Mouse (Mus musculus) neutrophil, adult 5-6 weeks (primary cell): ENCODE results near the gene Pou3f3. TPM values are rescaled to one million over a fixed set of nuclear protein-coding genes. Genes with fewer than 3 reads are reported as not detected.

Experiments
- ATAC-seq: fragments of 151-379, 151-347 bp; 2 replicates; pipeline ENCODE4 v1.8.0; 2017; ENCODE audit warnings: mild to moderate bottlenecking, moderate TSS enrichment; ENCODE audit not compliant: insufficient number of reproducible peaks, poor library complexity, low FRiP score, severe bottlenecking; ENCODE audit errors: extremely low read depth
- total RNA-seq: library from RNA; stranded (forward); fragments of 200-1000 nt; gene quantifications from 2 replicates; pipeline ENCODE4 v1.2.3, GENCODE M21; 2017

Pou3f3 gene
- 0.12 TPM in 1 of 2 replicates, not detected in the other for total RNA-seq

DNA sequence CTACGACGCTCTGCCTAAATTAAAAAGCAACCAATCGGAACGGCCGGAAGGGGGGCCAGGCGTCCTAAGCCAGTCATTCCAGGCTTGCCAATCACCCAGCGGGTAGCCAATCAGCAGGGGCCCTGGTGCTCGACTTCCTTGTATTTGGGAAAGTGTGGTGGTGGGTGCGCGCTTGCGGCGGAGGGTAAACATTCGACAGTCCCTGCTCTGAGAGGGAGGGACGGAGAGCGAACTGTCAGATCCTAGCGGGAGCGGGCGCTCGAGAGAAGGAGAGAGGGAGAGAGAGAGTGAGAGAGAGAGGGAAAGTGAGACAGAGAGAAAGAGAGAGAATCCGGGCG lies at the start of gene Pou3f3:
Gene Pou3f3, plus strand, starts transcription at position 191 of the 338 bp plus-strand sequence.
- ATAC-seq, result no peak

DNA sequence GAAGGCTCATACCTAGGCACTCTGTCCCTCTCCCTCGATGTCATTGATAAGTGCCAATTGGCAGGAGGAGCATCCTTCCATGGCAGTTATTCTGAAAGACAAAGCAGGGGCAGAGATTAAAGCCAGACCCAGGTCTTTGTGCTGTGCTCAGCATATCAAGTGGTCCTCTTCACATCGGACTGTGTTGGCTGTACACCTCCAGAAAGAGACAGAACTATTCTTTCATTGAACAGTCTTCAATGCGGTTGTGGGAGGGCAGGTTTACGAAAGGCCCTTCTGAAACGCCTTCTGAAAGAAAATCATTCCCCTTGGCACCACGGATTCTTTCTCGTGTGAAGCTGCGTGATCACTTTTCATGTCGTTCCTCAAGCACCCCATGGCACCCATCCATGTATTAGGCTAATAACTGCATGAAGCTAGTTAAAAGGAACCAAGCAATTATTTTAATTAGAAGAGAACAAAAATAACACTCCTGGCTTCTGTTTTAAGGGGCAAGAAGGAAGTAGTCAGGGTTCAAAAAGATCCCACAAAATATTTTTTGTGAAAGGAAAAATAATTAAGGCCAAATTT lies 47.1 kb upstream of the Pou3f3 start:
- ATAC-seq, result no peak

DNA sequence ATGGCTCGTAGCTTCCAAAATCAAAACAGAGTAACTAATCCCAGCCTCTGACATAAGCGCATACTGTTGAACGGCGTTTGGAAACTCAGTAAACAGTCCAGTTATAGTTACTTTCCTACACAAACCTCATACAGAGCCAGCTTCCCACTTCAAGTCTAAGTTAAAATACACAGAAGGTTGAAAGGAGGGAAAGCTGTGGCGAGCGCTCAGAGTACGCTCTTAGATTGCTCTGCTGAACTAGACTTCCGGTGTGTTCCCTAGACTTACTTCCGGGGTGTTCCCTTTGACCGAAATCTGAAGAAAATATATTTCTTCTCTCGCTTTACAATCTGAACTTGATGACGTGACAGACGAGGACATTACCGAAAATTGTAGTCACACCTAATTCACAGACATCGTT lies 44.1 kb upstream of the Pou3f3 start:
- ATAC-seq, result no peak

DNA sequence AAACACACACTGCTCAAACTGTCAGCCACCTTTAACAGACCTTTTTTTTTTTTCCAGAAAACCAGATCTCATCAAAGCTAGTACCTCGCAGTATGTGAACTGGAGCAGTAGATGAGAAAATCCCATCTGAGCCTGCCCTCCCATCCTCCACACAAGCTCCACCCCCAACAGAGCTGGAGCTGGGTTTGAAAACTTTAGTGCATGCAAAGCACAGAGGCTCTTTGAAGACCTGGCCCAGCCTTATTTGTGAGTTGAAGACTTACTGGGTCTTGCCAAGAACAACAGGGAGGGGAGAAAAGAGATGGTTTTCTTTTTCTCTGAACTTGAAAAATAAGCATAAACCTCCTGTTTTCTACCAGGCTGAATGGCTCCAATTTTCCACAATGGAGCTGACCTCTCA lies 28.0 kb upstream of the Pou3f3 start:
- ATAC-seq, result no peak

DNA sequence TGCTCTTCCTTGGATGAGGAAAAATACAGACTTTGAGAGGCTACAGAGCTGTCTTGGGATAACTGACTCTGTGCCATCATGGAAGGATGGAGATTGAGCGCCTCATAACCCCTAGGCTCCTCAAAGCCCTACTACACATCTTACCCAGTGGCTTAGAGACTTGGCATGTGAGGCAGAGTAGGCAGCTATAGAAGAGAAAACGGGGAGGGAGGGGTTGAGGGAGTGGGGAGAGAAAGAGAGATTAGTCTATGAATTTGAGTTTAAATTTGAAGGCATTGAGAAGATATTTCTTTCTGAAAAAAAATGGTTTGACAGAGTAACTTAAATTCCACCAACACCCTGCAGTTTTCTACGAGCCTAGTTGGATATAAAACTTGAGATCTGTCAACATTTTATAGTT lies 14.9 kb upstream of the Pou3f3 start:
- ATAC-seq, result no peak

DNA sequence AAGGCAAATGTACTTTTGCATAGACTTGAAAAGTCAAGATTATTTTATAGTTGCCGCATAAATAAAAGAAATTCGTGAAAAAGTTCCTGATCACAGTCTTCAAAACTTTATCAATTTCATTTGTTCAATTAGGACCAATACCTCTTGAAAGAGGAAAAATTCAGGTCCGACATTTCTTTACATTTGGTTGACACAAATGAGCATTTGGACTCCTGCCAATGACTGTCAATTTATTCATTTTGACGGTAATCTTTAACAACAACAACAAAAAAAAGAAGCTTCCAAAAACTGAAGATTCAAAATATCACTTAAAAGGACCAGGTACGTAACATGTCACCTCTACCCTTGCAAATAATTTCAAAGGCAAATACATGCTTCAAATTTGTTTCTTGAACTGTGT lies 13.8 kb upstream of the Pou3f3 start:
- ATAC-seq, result no peak

DNA sequence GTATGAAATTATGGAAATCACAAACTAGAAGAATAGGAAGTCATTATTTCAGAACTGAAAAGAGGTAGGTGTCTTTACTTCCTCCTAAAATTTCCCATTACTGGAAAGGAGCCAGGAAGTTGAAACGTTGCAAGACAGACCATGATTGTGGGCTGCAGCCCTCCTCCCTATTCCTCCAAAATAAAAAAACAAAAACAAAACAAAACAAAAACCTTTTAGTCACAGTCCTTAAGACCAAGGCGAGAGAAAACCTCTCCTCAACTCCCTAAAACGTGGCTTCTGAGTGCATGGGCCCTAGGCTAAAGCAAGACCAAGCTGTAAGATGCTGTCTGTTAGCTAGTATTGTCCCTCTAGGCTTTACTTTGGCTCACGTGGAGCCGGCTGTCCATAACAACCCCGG lies 11.7 kb upstream of the Pou3f3 start:
- ATAC-seq, result no peak

DNA sequence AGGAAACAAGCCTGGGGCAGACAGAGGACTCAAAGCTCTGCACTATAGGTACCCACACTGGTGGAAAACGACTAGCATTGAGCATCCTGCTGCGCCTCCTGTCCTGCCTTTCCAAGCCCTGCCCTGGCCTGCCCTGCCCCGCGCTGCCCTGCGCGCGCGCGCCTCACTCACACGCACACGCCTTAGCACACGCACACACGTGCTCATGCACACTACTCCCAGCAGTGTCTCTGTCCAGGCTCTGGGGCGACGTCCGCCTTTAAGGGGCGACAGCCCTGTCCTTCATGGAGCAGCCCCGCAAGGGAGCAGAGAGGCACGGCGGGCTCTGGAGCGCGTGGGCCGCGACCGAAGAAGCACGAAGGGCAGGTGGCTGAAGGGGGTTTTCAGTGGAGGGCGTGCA lies 11.2 kb upstream of the Pou3f3 start:
- no peak for ATAC-seq

DNA sequence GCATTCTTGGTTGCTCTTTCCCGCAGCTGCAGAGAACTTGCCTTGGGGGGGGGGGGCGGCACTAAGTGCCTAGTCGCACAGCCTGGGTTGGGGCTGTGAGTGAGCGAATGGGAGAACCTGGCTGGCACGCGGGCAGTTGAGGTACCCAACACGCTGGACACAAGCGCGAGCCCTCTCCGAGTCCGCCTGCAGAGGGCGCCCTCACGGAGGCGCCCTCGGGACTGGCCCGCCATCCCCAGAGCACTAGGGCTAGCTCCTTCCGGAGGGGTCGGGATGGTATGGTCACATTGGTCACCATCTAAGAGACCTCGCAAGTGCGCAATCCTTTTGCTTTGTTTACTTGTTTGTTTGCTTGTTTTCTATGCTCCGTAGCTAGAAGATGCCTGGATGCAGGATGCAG lies 10.8 kb upstream of the Pou3f3 start:
- no peak for ATAC-seq

DNA sequence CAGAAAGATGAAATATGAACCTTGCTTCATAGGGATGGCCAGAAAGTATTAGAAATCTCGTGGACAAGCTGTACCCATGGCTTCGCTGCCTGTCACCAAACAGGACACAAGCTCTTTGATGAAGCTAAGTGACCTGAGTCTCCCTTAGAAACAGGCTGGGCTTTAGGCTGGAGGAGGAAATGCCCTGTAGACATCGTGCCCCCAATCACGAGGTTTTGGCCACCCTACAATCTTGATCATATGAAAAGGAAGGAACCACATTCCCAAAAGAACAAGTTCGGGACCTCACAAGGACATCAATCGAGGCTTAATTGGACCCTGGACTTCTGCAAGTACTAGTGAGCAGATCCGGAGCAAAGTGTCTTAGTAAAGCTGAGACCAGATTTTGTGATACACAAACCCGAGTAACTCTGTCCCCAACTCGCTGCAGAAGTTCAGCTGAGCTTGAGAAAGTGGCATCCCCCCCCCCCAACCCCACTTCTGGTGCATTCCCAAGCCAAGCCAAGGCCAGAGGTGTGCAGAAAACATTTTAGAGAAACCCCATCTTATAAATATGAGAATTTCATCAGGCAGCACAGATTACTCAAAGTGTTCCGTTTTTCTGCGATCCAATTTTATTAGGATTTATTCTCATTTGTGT lies 10.1 kb upstream of the Pou3f3 start:
- ATAC-seq, result no peak

DNA sequence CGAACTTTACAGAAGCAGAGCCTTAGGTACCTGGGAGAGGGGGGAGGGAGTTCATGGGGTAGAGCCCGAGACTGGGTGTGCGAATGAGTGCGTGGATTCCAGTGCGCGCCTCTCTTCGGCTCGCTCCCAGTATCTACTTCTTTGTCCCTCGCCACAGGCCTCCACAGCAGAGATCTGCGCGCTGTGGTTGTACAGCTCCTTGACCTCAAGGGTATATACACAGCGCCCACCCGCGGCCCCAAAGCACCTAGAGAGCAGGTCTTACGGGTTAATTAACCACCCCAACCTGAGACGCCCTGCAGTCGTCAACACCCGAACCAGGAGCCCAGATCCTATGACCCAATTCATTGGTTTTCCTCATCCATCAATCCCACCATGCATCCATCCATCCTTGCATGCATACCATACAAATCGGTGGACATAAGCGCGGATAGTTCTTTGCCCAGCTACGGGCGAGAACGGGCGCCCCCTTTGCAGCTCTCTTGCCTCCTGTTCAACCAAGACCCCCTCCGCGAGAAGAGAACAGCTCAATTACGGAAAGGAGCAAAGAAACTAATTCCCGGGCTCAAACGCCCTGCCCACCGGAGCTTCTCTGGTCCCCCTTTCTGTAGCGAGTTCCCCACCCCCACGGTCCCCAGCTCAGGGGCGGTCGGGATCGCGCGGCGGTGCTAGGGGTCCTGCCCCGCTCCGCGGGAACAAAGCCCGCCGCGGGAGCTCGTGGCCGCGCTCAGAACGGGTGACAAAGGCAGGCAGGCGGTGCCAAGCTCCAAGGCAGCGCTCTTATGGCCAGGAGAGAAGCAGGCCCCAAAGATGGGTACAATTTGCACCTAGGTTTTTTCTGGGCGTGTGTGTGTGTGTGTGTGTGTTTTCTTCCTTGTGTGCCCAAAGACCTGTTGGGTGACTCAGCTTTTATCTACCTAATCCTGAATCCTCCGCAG lies 9.1 kb upstream of the Pou3f3 start:
- ATAC-seq, result no peak

DNA sequence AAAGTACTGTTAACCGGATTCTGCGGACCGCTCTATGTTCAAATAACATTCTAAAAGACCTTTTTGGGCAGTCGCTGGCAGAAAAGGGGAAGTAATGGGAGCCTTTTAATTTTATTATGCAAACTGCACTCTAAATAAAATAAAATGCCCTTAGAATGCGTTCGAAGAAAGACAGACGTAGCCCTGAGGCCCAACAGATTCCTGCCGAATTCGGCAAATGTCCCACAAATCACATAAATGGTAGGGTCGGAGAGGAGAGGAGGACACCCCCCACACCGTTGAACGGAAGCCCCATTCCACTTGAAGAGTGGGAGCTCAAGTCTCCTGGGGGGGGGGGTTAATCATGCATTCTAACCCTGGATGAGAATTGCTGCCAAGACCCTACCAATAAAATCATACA lies 8.3 kb upstream of the Pou3f3 start:
- no peak for ATAC-seq

DNA sequence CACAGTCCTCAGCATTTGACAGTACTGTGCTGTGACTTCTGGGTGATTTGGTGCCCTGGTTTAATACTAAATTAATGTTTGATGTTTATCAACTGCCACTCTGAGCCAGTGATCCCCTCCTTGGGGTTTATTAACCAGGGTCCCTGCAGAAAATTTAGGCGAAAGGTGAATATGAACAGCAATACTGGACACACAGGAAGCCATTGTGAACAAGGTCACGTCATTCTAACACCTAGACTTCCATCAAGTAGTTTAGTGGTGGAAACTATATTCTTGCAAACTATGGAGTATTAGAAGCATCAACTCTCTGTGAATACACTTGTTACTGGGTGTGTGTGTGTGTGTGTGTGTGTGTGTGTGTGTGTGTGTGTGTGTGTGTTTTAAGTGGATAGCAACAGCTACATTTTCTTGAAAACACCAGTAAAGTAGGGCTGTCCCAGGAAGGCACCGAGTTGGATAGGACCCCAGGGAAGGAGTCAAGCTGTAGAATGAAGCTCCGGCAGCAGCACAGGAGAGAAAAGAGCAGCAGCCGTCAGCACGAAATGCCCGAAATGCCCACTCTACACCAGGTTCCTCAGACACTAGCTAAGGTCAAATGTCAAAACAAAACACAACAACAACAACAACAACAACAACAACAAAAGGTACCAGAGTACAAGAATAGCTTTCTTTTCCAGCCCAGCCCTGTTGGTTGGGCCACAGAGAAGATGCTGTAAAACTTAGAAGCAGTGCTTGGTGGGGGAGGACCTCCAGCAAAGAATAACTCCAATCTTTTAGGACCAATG lies 7.6 kb upstream of the Pou3f3 start:
- no peak for ATAC-seq

DNA sequence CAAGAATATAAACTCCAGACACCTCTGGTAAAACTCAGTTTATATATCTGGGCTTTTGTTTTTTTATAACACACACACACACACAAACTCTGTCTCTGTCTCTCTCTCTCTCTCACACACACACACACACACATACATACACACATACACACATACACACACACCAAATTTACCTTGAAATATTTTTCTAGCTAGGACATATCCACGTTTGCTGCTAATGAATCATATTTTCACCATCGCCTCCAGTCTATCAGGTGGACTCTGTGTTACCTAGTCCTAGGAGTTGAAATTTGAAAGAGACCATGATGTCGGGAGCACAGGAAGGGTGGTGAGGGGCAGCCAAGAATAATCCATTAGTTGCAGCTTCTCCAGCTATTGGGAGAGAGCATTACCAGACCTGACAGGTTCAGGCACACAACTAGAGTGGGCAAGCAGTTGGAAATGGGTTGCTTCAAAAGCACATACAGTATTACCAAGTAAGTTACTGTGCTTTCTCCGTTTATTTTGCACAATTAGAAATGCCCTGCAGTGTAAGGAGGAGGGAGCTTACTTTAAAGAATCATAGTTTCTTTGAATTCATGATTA lies 6.9 kb upstream of the Pou3f3 start:
- ATAC-seq, result no peak

DNA sequence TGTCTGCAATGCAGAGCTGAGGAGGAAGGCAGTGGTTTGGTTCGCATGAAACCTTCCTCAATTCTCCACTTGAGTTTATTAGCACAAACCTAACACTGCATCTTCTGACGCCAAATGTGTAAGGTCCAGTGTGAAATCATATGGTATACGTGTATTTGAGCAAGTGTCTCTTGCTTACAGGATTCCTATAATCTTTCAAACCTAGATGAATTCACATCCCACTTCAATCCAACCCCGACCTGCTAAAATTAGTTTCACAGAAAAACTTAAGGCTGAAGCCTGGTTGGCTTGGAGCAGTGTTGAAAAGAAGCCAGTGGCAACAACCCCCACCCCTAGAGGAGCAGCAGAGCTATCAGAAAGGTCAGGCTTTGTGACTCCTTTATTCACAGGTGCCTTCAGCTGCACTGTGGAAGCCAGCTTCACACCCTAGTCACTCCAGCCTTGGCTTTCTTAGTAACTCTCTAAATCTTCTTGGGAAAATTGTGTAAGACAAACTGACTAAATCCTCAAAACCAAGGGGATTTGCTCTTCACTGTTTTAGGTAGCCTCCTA lies 5.5 kb upstream of the Pou3f3 start:
- no peak for ATAC-seq

DNA sequence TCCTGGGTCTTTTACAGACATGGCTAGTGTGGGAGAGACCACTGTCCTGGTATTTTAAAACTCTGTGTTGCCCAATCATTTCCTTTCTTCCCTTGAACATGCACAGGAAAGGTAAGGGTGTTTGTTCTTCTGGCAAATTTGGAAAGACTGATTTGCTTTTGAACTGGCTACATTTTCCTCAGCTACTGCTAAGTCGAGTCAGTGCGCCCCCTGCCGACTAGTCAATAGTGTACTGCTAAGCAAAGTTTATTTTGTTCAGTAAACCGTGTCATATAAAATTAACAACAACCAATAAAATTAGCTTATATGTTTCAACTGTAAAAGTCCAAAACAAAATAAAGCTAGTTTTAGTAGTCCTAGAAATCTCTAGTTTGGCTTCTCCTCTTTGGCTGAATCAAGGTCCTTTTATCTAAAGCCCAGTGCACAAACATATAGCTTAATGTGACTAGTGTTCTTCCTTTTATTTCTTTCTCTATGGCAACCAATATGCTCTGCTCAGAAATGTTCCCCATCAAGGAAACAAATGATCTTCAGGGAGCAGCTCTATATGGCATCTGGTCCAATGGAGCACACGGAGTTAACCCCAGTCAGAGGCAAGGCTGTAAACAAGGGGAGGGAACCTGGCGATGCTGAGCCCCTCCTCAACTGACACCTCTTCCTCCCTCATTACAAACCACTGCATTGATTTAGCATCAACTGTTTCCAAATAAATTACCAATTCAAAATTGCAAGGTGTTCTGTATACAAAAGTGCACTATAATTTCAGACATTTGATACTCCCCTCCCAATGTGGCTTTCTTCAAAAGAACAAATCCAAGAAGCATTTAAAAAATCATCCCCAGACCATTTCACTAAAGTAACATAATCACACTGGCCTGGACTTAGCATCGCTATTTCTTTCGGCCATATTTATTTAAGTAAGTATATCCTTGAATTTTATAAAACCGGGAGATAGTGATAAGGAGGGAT lies 4.1 kb upstream of the Pou3f3 start:
- no peak for ATAC-seq

DNA sequence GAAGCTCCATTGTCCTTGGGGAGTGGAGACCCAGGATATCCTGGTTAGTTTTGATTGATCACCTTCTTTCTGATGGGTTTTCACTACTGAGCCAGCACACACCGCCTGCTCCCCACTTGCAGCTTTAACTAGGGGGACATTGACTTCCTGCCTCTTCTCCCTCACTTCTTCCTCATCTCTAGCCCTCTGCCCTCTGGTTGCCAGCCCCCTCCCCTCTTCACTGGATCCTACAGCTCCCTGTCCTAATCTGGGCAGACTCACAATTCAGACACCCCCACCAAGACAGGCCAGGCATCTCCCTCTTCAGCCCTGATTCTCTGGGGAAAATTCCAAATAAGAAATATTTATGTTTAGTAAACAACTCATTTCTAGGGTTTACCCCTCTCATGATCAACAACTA lies 3.3 kb upstream of the Pou3f3 start:
- no peak for ATAC-seq
